Mouse (Mus musculus): Measurements from ENCODE around the gene Fam76b.

DNA sequence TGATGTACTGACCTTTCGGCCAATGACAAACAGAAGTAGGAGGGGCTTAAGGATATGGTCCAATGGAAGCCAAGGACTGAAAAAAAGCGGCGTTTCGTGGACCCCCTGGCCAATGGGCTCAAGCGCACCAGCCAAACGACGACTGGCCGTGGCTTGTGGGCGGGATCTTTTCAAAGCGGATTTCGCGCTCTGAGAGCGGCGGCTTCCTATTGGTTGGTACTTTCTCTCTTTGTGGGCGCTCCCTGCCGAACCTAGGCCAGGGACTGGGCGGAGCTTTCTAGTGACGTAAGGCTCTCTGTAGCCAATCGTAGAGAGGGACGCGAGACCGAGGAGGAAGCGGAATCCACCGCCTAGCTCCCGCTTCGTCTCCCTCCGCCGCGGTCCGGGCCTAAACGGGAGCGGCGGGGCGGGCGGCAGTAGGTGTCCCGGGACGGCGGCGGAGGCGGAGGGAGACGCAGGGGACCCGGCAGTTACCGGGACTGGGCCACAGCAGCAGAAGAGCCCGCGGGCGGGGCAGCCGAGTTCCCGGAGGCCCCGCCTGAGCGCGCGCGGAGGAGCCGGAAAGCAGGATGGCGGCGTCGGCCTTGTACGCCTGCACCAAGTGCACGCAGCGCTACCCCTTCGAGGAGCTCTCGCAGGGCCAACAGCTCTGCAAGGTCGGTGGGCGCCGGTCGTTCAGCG, at the start of gene Fam76b:
- no peak for TF ChIP-seq CTCF (IDR thresholded peaks at IDR 0.05; ENCODE audit: control insufficient read depth, insufficient read depth, insufficient read length)
- TF ChIP-seq CEBPB (IDR thresholded peaks at IDR 0.05; ENCODE audit: low read depth) = no peak
- TF ChIP-seq MYOG (IDR thresholded peaks at IDR 0.05; ENCODE audit: control insufficient read depth, extremely low read depth, insufficient read length) = no peak
- no peak for TF ChIP-seq MAX (IDR thresholded peaks at IDR 0.05)
- TF ChIP-seq USF1 (IDR thresholded peaks at IDR 0.05; ENCODE audit: low read depth) = no peak
- no peak for TF ChIP-seq MYOD1 (IDR thresholded peaks at IDR 0.05; ENCODE audit: control insufficient read depth, insufficient read length, low read depth)
- no peak for TF ChIP-seq FOSL1 (IDR thresholded peaks at IDR 0.05; ENCODE audit: insufficient read depth, low read length, poor library complexity, severe bottlenecking)
